Comparison of ENCODE assay signal across 18 mouse cellular contexts in the genomic region with DNA sequence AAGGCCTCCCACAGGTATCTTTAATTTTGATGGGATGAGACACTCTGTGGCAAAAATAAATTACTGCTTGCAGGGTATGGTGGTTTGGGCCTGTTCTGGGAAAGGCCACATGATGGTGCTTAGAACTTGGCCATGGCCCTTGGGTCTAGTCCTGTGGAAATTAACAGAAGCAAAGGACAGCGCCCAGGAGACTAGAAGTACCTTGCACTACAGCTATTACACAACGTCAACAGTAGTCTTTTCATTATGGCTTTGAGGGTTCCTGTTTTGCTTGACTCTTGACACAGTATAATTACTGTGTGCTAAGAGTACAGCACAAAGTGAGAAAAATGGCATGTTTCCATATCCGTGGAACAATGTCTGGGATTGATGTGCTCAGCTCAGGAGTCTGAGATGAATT.
DNase-seq lines count a peak whose midpoint lies in the region; ATAC-seq and TF ChIP-seq lines count a peak whose summit lies in the region.
"Had no signal": no experiment of that assay in that cellular context is flagged by ENCODE, and none has a peak within 500 bp of the region (broad histone marks: within the 10 kb centered on the region; RNA-seq: fewer than 3 reads in every experiment).

No protein-coding gene starts in this region.

- intact Hi-C loops in left cerebral cortex, adult 2 months (cut with DNase I), result no loop called here

- no peak overlapping the region for H3K27ac ChIP-seq in left cerebral cortex, adult 2 months
- H3K27ac ChIP-seq: forebrain, embryonic 15.5 days; hindbrain, embryonic 15.5 days; limb, embryonic 15.5 days; midbrain, embryonic 10.5 days had no signal

- no peak overlapping the region for H3K4me3 ChIP-seq in left cerebral cortex, adult 2 months
- H3K4me3 ChIP-seq: forebrain, embryonic 15.5 days; hindbrain, embryonic 15.5 days; limb, embryonic 15.5 days; midbrain, embryonic 10.5 days had no signal

- TF ChIP-seq CTCF in left cerebral cortex, adult 2 months (IDR thresholded peaks at IDR 0.05), result no peak

- DNase-seq in frontal cortex, postnatal 36 days (ENCODE audit: low spot score in 2 of 2), result no peak
- DNase-seq in adipocyte (ENCODE audit: low spot score), result peak; percentile 27
- peak; percentile 14 for DNase-seq in gonadal fat pad, adult 2 months (ENCODE audit: low read depth)
- DNase-seq in lung, postnatal 14 days, result peak; percentile 21
- DNase-seq in left cerebral cortex, adult 2 months (ENCODE audit: extremely low spot score in 1 of 2, low spot score in 2 of 2), result no peak
- no peak for DNase-seq in urinary bladder, adult 2 months (ENCODE audit: low spot score)
- DNase-seq: B cell, adult 2 months; cerebellum, postnatal 10 days; embryo, embryonic 11 days; gastrocnemius, postnatal 14 days; kidney, adult 11 months; kidney, postnatal 14 days; thymus, postnatal 25 days had no signal

- ATAC-seq in frontal cortex, adult (ENCODE audit: low TSS enrichment), result peak; percentile 14; the same call in 1 of the 2 replicates
- ATAC-seq: forebrain, embryonic 15.5 days had no signal

Comparison
In these comparisons a context has a peak if more than half of its experiments do, and no peak if none do; other contexts are left out.
1. DNase-seq: peak in adipocyte (single experiment), gonadal fat pad, adult 2 months (single experiment) and lung, postnatal 14 days (single experiment); none in frontal cortex, postnatal 36 days (0 of 2), left cerebral cortex, adult 2 months (0 of 2) and urinary bladder, adult 2 months (single experiment).